Mouse (Mus musculus): ENCODE results near the gene Fam135a. TPM values are rescaled to one million over a fixed set of nuclear protein-coding genes. Genes with fewer than 3 reads are reported as not detected.

The Fam135a gene
- polyA plus RNA-seq, 1 experiment, result 0.95 TPM

- no peak for DNase-seq (ENCODE audit: low read depth in 1 of 2, low spot score in 2 of 2)
- 76% methylated on average over 8 of the region's 8 CpGs for WGBS
- no peak overlapping the region for H3K27ac ChIP-seq (ENCODE audit: insufficient read depth, low read length)
- H3K27me3 ChIP-seq (ENCODE audit: control insufficient read depth, insufficient read depth, low read length), result peaks cover 18% of the 10 kb centered on the region
- peaks cover 6% of the 10 kb centered on the region for H3K4me1 ChIP-seq (ENCODE audit: control insufficient read depth, insufficient read depth, insufficient read length)
- TF ChIP-seq POLR2A (IDR thresholded peaks at IDR 0.05; ENCODE audit: low read depth, low read length), result no peak
- no peak for TF ChIP-seq CTCF (IDR thresholded peaks at IDR 0.05; ENCODE audit: extremely low read depth, insufficient read depth, insufficient read length, insufficient replicate concordance)
- H3K36me3 ChIP-seq (ENCODE audit: control insufficient read depth, insufficient read depth, low read length), result no peaks in the 10 kb centered on the region
- H3K4me3 ChIP-seq (ENCODE audit: extremely low read depth, insufficient read depth, insufficient read length), result no peak overlapping the region
These were observed 2.6 kb downstream of the Fam135a start for GRCm38 (mm10) chr1:24097541-24097940.

GRCm38 (mm10) chr1:24092414-24092813 lies 7.7 kb downstream of the Fam135a start:
- Histone ChIP-seq H3K27ac (ENCODE audit: insufficient read depth, low read length) (no peak overlapping the region), H3K4me1 (ENCODE audit: control insufficient read depth, insufficient read depth, insufficient read length) (no peaks in the 10 kb centered on the region), H3K4me3 (ENCODE audit: extremely low read depth, insufficient read depth, insufficient read length) (no peak overlapping the region), H3K36me3 (ENCODE audit: control insufficient read depth, insufficient read depth, low read length) (no peaks in the 10 kb centered on the region), H3K27me3 (ENCODE audit: control insufficient read depth, insufficient read depth, low read length) (peaks cover 1% of the 10 kb centered on the region; the same call in 1 of the 2 replicates)
- 43% methylated on average over 7 of the region's 7 CpGs for WGBS
- DNase-seq (ENCODE audit: low read depth in 1 of 2, low spot score in 2 of 2), result no peak
- TF ChIP-seq POLR2A (IDR thresholded peaks at IDR 0.05; ENCODE audit: low read depth, low read length) (no peak), CTCF (IDR thresholded peaks at IDR 0.05; ENCODE audit: extremely low read depth, insufficient read depth, insufficient read length, insufficient replicate concordance) (no peak)

GRCm38 (mm10) chr1:24090603-24091002 lies 9.5 kb downstream of the Fam135a start:
- Histone ChIP-seq H3K36me3 (ENCODE audit: control insufficient read depth, insufficient read depth, low read length) (no peaks in the 10 kb centered on the region), H3K27me3 (ENCODE audit: control insufficient read depth, insufficient read depth, low read length) (peaks cover 1% of the 10 kb centered on the region; the same call in 1 of the 2 replicates), H3K4me1 (ENCODE audit: control insufficient read depth, insufficient read depth, insufficient read length) (no peaks in the 10 kb centered on the region), H3K4me3 (ENCODE audit: extremely low read depth, insufficient read depth, insufficient read length) (no peak overlapping the region), H3K27ac (ENCODE audit: insufficient read depth, low read length) (no peak overlapping the region)
- no peak for DNase-seq (ENCODE audit: low read depth in 1 of 2, low spot score in 2 of 2)
- TF ChIP-seq CTCF (IDR thresholded peaks at IDR 0.05; ENCODE audit: extremely low read depth, insufficient read depth, insufficient read length, insufficient replicate concordance) (no peak), POLR2A (IDR thresholded peaks at IDR 0.05; ENCODE audit: low read depth, low read length) (no peak)
- WGBS, result 82% methylated on average over 2 of the region's 2 CpGs

- no peak for DNase-seq (ENCODE audit: low read depth in 1 of 2, low spot score in 2 of 2)
- 76% methylated on average over 5 of the region's 5 CpGs for WGBS
- peaks cover 1% of the 10 kb centered on the region; the same call in 1 of the 2 replicates for H3K27me3 ChIP-seq (ENCODE audit: control insufficient read depth, insufficient read depth, low read length)
- no peak overlapping the region for H3K4me3 ChIP-seq (ENCODE audit: extremely low read depth, insufficient read depth, insufficient read length)
- no peaks in the 10 kb centered on the region for H3K4me1 ChIP-seq (ENCODE audit: control insufficient read depth, insufficient read depth, insufficient read length)
- H3K27ac ChIP-seq (ENCODE audit: insufficient read depth, low read length), result no peak overlapping the region
- H3K36me3 ChIP-seq (ENCODE audit: control insufficient read depth, insufficient read depth, low read length), result no peaks in the 10 kb centered on the region
- TF ChIP-seq CTCF (IDR thresholded peaks at IDR 0.05; ENCODE audit: extremely low read depth, insufficient read depth, insufficient read length, insufficient replicate concordance), result no peak
- no peak for TF ChIP-seq POLR2A (IDR thresholded peaks at IDR 0.05; ENCODE audit: low read depth, low read length)
These were observed 10.0 kb downstream of the Fam135a start for GRCm38 (mm10) chr1:24090094-24090493.

- TF ChIP-seq POLR2A (IDR thresholded peaks at IDR 0.05; ENCODE audit: low read depth, low read length) (no peak), CTCF (IDR thresholded peaks at IDR 0.05; ENCODE audit: extremely low read depth, insufficient read depth, insufficient read length, insufficient replicate concordance) (no peak)
- no peaks in the 10 kb centered on the region for H3K4me1 ChIP-seq (ENCODE audit: control insufficient read depth, insufficient read depth, insufficient read length)
- no peak overlapping the region for H3K4me3 ChIP-seq (ENCODE audit: extremely low read depth, insufficient read depth, insufficient read length)
- H3K36me3 ChIP-seq (ENCODE audit: control insufficient read depth, insufficient read depth, low read length), result no peaks in the 10 kb centered on the region
- H3K27ac ChIP-seq (ENCODE audit: insufficient read depth, low read length), result no peak overlapping the region
- WGBS, result 83% methylated on average over 3 of the region's 3 CpGs
- no peaks in the 10 kb centered on the region for H3K27me3 ChIP-seq (ENCODE audit: control insufficient read depth, insufficient read depth, low read length)
- no peak for DNase-seq (ENCODE audit: low read depth in 1 of 2, low spot score in 2 of 2)
These were observed 14.0 kb downstream of the Fam135a start for GRCm38 (mm10) chr1:24086176-24086575.

- no peak for DNase-seq (ENCODE audit: low read depth in 1 of 2, low spot score in 2 of 2)
- TF ChIP-seq POLR2A (IDR thresholded peaks at IDR 0.05; ENCODE audit: low read depth, low read length), result no peak
- H3K27ac ChIP-seq (ENCODE audit: insufficient read depth, low read length), result no peak overlapping the region
- H3K4me3 ChIP-seq (ENCODE audit: extremely low read depth, insufficient read depth, insufficient read length), result no peak overlapping the region
- H3K36me3 ChIP-seq (ENCODE audit: control insufficient read depth, insufficient read depth, low read length), result no peaks in the 10 kb centered on the region
- no peaks in the 10 kb centered on the region for H3K4me1 ChIP-seq (ENCODE audit: control insufficient read depth, insufficient read depth, insufficient read length)
- no peaks in the 10 kb centered on the region for H3K27me3 ChIP-seq (ENCODE audit: control insufficient read depth, insufficient read depth, low read length)
- 84% methylated on average over 2 of the region's 2 CpGs for WGBS
These were observed 25.7 kb downstream of the Fam135a start for GRCm38 (mm10) chr1:24074396-24074795.

- WGBS, result 84% methylated on average over 5 of the region's 5 CpGs
- Histone ChIP-seq H3K27ac (ENCODE audit: insufficient read depth, low read length) (no peak overlapping the region), H3K27me3 (ENCODE audit: control insufficient read depth, insufficient read depth, low read length) (no peaks in the 10 kb centered on the region), H3K4me1 (ENCODE audit: control insufficient read depth, insufficient read depth, insufficient read length) (no peaks in the 10 kb centered on the region), H3K36me3 (ENCODE audit: control insufficient read depth, insufficient read depth, low read length) (no peaks in the 10 kb centered on the region), H3K4me3 (ENCODE audit: extremely low read depth, insufficient read depth, insufficient read length) (no peak overlapping the region)
- TF ChIP-seq CTCF (IDR thresholded peaks at IDR 0.05; ENCODE audit: extremely low read depth, insufficient read depth, insufficient read length, insufficient replicate concordance) (no peak), POLR2A (IDR thresholded peaks at IDR 0.05; ENCODE audit: low read depth, low read length) (no peak)
- DNase-seq (ENCODE audit: low read depth in 1 of 2, low spot score in 2 of 2), result no peak
These were observed 26.5 kb downstream of the Fam135a start for GRCm38 (mm10) chr1:24073386-24074248.

Measured in spleen, adult 2 months (tissue).